Mouse (Mus musculus): ENCODE measurements around the gene Tmem125.
"Not testable (repeated sequence)": the region's sequence is repeated elsewhere in the genome, so short reads cannot be mapped to it uniquely, and the experiment has no call there.

Tmem125 gene

DNA sequence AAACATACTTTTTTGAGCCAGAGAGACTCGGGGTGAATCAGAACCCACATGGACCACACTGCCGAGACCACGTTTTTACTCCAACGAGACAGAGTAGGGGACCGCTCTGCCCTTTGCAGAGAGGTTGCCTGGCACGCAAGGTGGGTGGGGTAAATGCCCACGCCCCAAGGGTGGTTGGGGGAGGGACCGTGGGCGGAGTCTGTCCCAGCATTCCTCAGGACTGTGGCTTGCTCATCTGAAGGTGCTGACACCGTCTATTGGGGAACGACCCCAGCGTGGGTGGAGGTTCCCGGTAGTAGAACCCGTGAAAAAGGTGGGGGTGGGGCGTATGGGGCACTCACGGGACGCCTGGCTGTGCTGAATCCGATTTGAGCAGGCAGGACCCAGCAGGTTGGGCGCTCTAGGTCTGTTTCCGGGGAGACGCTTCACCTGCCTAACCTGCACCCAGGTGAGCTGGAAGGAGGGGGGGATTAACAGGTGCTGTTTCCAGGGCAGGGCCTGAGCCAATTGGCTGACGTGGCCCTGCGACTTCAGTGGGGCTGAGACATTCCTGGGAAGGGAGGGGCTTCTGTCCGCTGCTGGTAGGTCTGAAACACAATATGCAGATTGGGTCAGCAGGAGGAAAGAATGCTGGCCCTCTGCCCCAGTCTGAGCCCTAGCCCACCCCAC is at the start of gene Tmem125:
Gene Tmem125 (minus strand): TSS at position 453 of the 669 bp plus-strand sequence.
- peak; percentile 89 for DNase-seq (ENCODE audit: low spot score)

DNA sequence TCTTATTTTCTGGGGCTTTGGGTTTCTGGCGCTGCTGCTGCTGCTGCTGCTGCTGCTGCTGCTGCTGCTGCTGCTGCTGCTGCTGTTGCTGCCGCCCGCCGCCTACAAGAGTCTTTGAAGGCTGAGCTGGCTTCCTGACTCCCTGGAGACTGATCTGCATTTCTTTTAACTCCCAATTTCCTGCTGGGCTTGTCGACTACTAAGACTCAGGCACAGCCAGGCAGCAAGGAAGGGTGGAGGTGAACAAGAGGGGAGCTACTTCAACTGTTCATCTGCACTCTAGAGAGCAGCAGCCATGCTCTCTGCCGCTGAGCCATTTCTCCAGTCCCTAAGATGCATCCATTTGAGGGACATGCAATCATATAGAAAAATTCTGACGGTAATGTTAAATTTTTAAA is 45.9 kb upstream of the Tmem125 start:
- DNase-seq (ENCODE audit: low spot score) = no peak

- DNase-seq (ENCODE audit: low spot score) = no peak
These were observed 45.3 kb upstream of the Tmem125 start for GRCm38 (mm10) chr4:118589053-118589732.

GRCm38 (mm10) chr4:118582629-118583028 is 38.8 kb upstream of the Tmem125 start:
- no peak for DNase-seq (ENCODE audit: low spot score)

- no peak for DNase-seq (ENCODE audit: low spot score)
These were observed 37.7 kb upstream of the Tmem125 start for GRCm38 (mm10) chr4:118581508-118581907.

GRCm38 (mm10) chr4:118579313-118579712 is 35.5 kb upstream of the Tmem125 start:
- no peak for DNase-seq (ENCODE audit: low spot score)

DNA sequence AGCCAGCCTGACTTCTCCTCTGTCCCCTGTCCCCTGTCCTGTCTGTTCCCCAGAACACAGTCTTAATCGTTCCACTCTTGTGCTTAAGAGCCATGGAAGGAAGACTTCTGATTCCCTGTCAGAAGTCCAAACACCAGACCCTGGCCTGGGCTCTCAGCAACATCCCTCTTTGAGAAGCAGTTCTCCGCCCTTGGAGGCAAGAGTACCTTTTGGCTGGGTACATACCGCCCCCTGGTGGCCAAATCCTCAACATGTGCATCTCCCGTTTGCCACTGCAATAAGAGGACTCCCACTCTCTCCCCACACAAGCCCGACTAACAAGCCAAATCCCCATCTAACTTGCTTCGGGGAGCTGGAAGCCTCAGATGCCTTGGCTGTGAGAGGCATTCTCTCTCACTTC is 32.3 kb upstream of the Tmem125 start:
- DNase-seq (ENCODE audit: low spot score) = peak; percentile 74

- no peak for DNase-seq (ENCODE audit: low spot score)
These were observed 27.6 kb upstream of the Tmem125 start for GRCm38 (mm10) chr4:118571441-118571840.

DNA sequence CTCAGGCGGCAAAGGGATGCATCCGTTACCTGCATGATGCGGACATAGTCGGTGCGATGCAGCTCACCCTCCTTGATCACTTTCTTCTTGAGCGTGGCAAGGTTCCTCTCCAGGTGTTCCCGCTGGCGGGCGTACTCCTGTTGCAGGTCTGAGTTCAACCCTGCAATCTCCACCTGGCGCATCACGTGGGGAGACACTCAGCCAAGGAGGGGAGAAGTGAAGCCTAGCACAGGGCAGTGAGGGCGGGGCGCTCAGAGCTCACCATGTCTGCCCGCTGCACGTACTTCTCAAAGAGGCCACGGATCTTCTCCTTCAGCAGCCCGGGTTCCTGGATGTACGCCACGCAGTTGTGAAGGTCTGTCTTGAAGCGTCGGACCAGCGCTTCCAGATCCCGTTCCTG is 25.5 kb upstream of the Tmem125 start:
- DNase-seq (ENCODE audit: low spot score) = no peak

- no peak for DNase-seq (ENCODE audit: low spot score)
These were observed 24.9 kb upstream of the Tmem125 start for GRCm38 (mm10) chr4:118568709-118569108.

DNA sequence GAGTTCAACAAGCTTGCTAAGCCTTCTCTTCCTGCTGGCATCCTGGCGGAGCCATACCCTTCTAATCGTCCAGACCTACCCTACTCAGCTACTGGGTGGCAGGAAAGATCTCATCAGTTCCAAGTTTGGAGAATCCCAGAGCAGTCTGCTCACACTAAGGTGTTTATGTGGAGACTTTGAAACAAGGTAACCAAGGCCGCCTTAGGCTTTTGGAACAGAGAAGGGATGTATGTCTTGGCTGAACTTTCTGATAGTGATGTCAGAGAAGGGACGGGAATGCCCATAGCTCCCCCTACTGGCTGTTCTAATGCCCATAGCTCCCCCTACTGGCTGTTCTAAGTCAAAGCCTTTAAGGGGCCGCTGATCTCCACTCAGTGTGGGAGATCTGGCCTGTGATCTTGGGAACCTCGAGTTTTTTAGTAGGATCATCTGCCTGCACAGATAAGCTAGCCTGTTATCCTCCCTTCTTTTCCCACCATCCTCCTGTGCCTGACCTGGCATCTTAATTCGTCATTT is 22.4 kb upstream of the Tmem125 start:
- DNase-seq (ENCODE audit: low spot score) = peak; percentile 63

GRCm38 (mm10) chr4:118564926-118565279 is 21.1 kb upstream of the Tmem125 start:
- no peak for DNase-seq (ENCODE audit: low spot score)

DNA sequence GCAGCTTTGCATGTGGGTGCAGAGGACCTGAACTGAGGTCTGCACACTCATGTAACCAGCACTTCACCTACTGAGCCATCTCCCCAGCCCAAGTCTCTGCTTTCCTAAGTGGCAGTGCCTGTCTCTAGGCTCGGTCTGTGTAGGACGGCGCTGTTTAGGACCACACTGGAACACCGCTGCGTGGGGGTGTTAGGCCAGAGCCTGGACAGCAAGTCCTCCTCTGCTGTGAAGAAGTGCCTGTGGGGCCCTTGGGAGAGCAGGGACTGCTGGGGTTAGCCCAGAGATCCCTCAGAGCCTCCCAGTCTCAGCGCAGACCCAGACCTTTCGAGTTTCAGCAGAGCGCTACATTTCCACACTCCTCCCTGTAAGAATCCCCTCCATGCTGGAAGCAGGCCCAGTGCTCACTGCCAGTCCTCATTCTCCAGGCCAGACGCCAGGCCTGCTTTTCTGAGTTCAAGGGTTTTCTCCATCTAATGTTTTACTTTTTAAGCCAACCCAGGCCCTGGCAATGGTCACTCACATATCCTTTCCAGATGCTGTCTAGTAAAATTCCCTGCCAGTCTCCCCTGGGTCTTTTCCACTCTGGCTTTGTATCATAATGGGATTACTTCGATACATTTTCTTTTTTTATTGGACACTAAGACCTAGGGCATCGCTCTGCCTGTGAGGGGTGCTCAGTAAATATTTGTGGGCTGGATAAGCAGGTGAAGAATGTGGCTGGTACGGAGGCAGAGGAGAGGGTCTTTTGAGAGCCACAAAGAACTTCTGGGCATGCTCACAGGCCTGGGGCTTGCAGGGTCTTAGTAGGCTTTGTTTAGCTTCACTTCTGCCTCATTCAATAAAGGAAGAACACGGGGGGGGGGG is 20.4 kb upstream of the Tmem125 start:
- DNase-seq (ENCODE audit: low spot score) = no peak

DNA sequence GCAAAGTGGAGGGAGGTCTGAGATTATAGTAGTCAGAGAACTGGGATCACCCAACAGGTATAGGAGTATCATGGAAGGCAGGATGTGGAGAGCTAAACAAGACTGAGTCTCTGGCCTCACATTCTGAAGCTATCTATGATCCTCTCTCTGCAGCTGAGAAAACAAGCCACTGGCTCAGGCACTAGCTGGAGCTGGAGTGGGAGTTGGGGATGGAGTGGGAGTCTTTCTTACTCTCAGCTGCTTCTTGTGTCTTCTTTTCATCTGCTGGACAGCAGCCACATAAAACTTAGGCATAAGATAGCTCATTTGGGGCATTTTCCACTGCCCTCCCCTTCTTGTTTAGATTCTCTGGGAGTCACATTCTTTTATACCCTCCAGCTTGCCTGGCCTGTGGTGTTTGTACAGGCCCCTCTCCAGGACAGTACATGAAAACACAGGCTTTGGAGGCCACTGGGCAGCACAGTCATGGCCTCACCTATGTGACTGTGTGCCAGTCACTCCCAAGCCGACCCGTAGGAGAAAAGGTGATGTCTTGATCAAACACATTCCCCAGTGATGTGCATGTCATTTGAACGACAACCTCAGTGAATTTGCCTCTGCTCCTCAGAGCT is 9.3 kb upstream of the Tmem125 start:
- no peak for DNase-seq (ENCODE audit: low spot score)

DNA sequence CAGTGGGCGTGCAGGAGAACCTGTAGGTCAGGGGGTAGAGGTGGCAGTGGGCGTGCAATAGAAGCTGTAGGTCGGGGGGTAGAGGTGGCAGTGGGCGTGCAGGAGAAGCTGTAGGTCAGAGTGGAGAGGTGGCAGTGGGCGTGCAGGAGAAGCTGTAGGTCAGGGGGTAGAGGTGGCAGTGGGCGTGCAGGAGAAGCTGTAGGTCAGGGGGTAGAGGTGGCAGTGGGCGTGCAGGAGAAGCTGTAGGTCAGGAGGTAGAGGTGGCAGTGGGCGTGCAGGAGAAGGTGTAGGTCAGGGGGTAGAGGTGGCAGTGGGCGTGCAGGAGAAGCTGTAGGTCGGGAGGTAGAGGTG is 4.3 kb upstream of the Tmem125 start:
- DNase-seq (ENCODE audit: low spot score) = not testable (repeated sequence)

- peak; percentile 54 for DNase-seq (ENCODE audit: low spot score)
These were observed 3.7 kb upstream of the Tmem125 start for GRCm38 (mm10) chr4:118547424-118548129.

- DNase-seq (ENCODE audit: low spot score) = no peak
These were observed 740 bp upstream of the Tmem125 start for GRCm38 (mm10) chr4:118544441-118545127.

DNA sequence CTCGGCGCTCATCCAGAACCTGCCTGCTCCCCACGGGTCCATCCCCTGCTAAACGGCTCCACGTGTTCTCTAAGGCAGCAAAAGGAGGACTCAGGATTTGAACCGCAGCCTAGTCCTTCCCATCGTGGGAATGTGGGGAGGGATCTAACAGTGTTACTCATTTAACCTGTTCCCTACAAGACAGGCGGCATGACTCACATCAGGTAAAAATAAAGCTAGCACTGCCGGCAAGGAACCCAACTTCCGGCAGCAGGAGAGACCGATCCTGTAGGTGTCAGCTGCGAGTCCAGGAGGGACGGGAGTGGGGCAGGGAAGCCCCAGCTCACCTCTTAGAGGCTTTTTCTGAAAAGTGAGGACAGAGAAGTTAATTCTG is 700 bp downstream of the Tmem125 start:
- peak; percentile 51 for DNase-seq (ENCODE audit: low spot score)

DNA sequence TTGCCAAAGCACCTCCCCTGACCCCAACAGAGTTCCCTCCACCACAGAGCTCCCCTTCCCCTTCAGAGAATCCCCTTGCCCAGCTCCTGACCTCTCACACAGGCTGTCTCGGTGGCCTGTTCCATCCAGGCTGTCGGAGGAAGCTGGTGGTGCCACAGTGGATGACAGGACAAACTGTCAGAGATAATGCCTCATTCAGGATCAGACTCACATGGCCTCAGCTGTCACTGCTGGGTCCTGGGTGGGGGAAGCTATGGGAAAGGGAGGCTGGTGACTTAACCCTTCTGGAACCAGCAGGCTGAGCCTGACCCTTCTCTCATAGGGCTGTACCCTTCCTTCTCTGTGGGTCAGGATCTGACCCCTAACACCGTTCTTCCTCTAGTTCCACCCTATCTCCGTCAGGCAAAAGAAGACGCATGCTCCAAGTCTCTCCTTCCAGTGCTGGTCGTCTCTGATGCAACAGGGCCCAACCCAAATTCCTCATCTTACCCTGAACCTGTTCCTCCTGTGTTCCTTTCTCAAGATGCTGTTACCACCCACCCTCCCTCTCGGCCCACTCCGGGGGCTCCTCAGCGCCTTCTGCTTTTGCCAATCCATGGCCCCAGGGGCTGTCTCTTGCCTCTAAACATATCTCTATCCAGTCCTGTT is 1.2 kb downstream of the Tmem125 start:
- no peak for DNase-seq (ENCODE audit: low spot score)

- no peak for DNase-seq (ENCODE audit: low spot score)
These were observed 3.9 kb downstream of the Tmem125 start for GRCm38 (mm10) chr4:118539904-118540303.

DNA sequence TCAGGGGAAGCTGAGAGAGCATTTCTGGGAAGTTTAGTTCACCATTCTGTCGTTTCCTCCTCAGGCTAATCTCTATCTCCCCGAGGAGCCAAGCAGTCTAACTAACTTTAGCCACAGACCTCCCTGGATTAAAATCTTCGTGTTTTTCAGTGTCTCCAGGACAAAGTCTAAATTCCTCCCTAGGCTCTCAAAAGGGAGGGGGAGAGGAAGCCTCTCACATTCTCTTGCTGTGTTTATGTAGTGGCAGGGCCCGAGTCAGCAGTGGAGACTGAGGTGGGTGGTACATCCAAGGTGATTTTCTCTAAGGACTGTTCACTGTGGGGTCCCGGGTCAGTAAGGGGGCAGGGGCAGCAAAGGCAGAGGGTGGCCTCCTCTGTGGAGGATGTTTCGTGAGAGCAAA is 6.0 kb downstream of the Tmem125 start:
- DNase-seq (ENCODE audit: low spot score) = no peak
